ENCODE assay signal across 8 mouse cellular contexts in the genomic region with DNA sequence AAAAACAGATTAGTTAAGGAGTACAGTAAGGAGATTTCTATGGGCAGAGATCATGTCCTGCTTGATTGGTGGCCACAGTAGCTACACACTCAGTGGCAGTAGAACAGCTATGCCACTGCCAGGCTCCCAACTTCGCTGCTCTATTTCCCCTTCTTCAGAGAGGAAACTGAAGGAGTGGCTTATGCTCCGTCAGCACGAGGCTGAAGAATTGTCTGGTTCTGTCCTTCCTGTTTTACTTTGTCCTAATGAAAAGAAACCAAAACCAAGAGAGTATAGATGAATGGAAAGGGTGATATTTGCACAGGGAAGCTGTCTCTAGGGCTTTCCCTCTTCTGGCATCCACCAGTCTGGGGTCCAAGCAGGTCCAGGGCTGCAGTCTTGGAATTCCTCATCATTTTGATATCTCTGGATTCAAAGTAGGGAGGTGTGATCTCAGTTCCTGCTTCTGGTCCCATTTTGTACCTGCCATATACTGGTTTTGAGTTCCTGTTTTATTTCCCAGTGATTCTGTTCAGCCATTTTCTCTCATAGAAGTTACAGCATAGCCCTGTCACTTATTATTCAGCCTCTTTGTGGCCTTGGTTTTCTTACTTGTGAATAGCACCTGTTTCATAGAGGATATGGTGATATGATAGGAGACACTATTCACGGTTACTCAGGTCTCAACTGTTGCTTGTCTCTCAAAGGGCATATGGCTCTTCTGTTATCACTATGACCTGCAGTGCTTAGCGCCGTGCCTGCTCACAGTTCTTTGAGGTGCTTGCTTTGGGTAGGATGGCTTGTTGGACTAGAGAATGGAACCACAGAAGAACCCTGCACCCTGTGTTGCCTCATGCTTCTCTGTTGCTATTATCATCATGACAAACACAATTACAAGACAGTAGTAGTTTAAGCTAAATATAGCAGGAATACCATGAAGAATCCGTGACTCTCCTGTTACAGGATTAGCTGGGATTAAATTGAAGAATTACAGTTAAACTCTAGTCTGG. TPM values are rescaled to one million over a fixed set of nuclear protein-coding genes. Genes with fewer than 3 reads are reported as not detected.
DNase-seq lines count a peak whose midpoint lies in the region; ATAC-seq and TF ChIP-seq lines count a peak whose summit lies in the region.

No protein-coding gene starts in this region.

- ATAC-seq in midbrain, embryonic 11.5 days (ENCODE audit: low FRiP score): no peak
- ATAC-seq in midbrain, embryonic 15.5 days (replicated peaks): no peak
- ATAC-seq in erythroblast, adult 5-6 weeks (replicated peaks; ENCODE audit: low FRiP score, poor library complexity, severe bottlenecking): peak; percentile 49; the same call in 1 of the 2 replicates
- ATAC-seq in liver, embryonic 14.5 days (ENCODE audit: insufficient read depth): peak; percentile 80

- 90% methylated on average over 7 of the region's 7 CpGs for WGBS in midbrain, embryonic 11.5 days
- WGBS in midbrain, embryonic 15.5 days: 82% methylated on average over 7 of the region's 7 CpGs
- WGBS in liver, embryonic 14.5 days (ENCODE audit: insufficient replicate concordance): 23% methylated on average over 7 of the region's 7 CpGs
- 51% methylated on average over 7 of the region's 7 CpGs for WGBS in small intestine, adult 2 months

- no peak overlapping the region for H3K27ac ChIP-seq in midbrain, embryonic 11.5 days (ENCODE audit: low read depth, low read length)
- no peak overlapping the region for H3K27ac ChIP-seq in midbrain, embryonic 15.5 days
- peak overlapping the region; percentile 41 for H3K27ac ChIP-seq in liver, embryonic 14.5 days
- H3K27ac ChIP-seq in small intestine, adult 2 months (ENCODE audit: insufficient read depth, low read depth, low read length): peak overlapping the region; percentile 78

- TF ChIP-seq POLR2A in small intestine, adult 2 months (IDR thresholded peaks at IDR 0.05; ENCODE audit: low read depth, low read length): no peak

- H3K4me3 ChIP-seq in midbrain, embryonic 11.5 days (ENCODE audit: low read depth, low read length): no peak overlapping the region
- no peak overlapping the region for H3K4me3 ChIP-seq in midbrain, embryonic 15.5 days
- H3K4me3 ChIP-seq in liver, embryonic 14.5 days (ENCODE audit: insufficient read depth in 1 of 2, low read depth in 2 of 2, low read length in 2 of 2): no peak overlapping the region
- no peak overlapping the region for H3K4me3 ChIP-seq in small intestine, adult 2 months (ENCODE audit: low read depth, low read length)

- peak; percentile 57 for DNase-seq in midbrain, embryonic 11.5 days (ENCODE audit: low spot score, missing footprints)
- no peak for DNase-seq in liver, embryonic 14.5 days (ENCODE audit: low read depth in 3 of 3, low spot score in 3 of 3)
- no peak for DNase-seq in left cerebral cortex, postnatal 4 days
- no peak for DNase-seq in cerebellum, postnatal 14 days
- no peak for DNase-seq in frontal cortex, adult 2 months (ENCODE audit: extremely low spot score in 1 of 2, low spot score in 1 of 2)

- H3K4me1 ChIP-seq in midbrain, embryonic 11.5 days (ENCODE audit: control insufficient read depth, insufficient read depth, low read length): no peaks in the 10 kb centered on the region
- H3K4me1 ChIP-seq in midbrain, embryonic 15.5 days: peaks cover 6% of the 10 kb centered on the region; the same call in 1 of the 2 replicates
- peaks cover 24 to 27% of the 10 kb centered on the region in 2 experiments for H3K4me1 ChIP-seq in liver, embryonic 14.5 days (replicated peaks; ENCODE audit: control insufficient read depth in 2 of 2, insufficient read depth in 2 of 2, low read length in 1 of 2)
- peaks cover 13% of the 10 kb centered on the region; the same call in 1 of the 2 replicates for H3K4me1 ChIP-seq in small intestine, adult 2 months (ENCODE audit: control insufficient read depth, insufficient read depth, insufficient read length, low read length)

- no peaks in the 10 kb centered on the region for H3K9me3 ChIP-seq in midbrain, embryonic 11.5 days (ENCODE audit: control insufficient read depth, low read length)
- no peaks in the 10 kb centered on the region for H3K9me3 ChIP-seq in midbrain, embryonic 15.5 days
- no peaks in the 10 kb centered on the region for H3K9me3 ChIP-seq in liver, embryonic 14.5 days (ENCODE audit: control insufficient read depth, low read length)

- H3K36me3 ChIP-seq in midbrain, embryonic 11.5 days (ENCODE audit: control insufficient read depth, insufficient read depth, low read length): no peaks in the 10 kb centered on the region
- no peaks in the 10 kb centered on the region for H3K36me3 ChIP-seq in midbrain, embryonic 15.5 days (replicated peaks)
- H3K36me3 ChIP-seq in liver, embryonic 14.5 days (replicated peaks; ENCODE audit: control insufficient read depth, insufficient read depth, low read depth): no peaks in the 10 kb centered on the region; the same call in 1 of the 2 replicates
- H3K36me3 ChIP-seq in small intestine, adult 2 months (ENCODE audit: control insufficient read depth, insufficient read depth, low read length): no peaks in the 10 kb centered on the region

- no peaks in the 10 kb centered on the region for H3K27me3 ChIP-seq in midbrain, embryonic 11.5 days (ENCODE audit: control insufficient read depth, insufficient read depth, low read length)
- H3K27me3 ChIP-seq in midbrain, embryonic 15.5 days (replicated peaks): no peaks in the 10 kb centered on the region
- no peaks in the 10 kb centered on the region for H3K27me3 ChIP-seq in liver, embryonic 14.5 days (ENCODE audit: control insufficient read depth, insufficient read depth, low read length)
- no peaks in the 10 kb centered on the region for H3K27me3 ChIP-seq in small intestine, adult 2 months (ENCODE audit: control insufficient read depth, insufficient read depth, low read length)

- peak; percentile 78 for TF ChIP-seq EP300 in liver, embryonic 14.5 days (IDR thresholded peaks at IDR 0.05; ENCODE audit: low read depth)

- no peak overlapping the region for H3K4me2 ChIP-seq in midbrain, embryonic 11.5 days
- H3K4me2 ChIP-seq in midbrain, embryonic 15.5 days: no peak overlapping the region
- H3K4me2 ChIP-seq in liver, embryonic 14.5 days (ENCODE audit: low read depth): peak overlapping the region; percentile 45

- no peak for TF ChIP-seq CTCF in liver, embryonic 14.5 days (IDR thresholded peaks at IDR 0.05; ENCODE audit: low read depth)
- TF ChIP-seq CTCF in small intestine, adult 2 months (IDR thresholded peaks at IDR 0.05; ENCODE audit: extremely low read depth, insufficient read length, insufficient replicate concordance, low read depth, low read length): no peak

- intact Hi-C loops in left cerebral cortex, postnatal 4 days (cut with DNase I): no loop called here

- H3K9ac ChIP-seq in midbrain, embryonic 11.5 days (ENCODE audit: low read length): no peak overlapping the region
- no peak overlapping the region for H3K9ac ChIP-seq in midbrain, embryonic 15.5 days
- H3K9ac ChIP-seq in liver, embryonic 14.5 days (replicated peaks): peak overlapping the region; percentile 1; the same call in 1 of the 2 replicates

RNA-seq across cellular contexts. Expression of a gene that starts 53.4 kb away (rescaled TPM):
- 29.1 and 33.8 TPM in 2 replicates for polyA plus RNA-seq in midbrain, embryonic 11.5 days (2014; fragmentation: Nextera tagmentation; extraction: Ambion mirVana)
- 15.2 and 16.0 TPM in 2 replicates for polyA plus RNA-seq in midbrain, embryonic 15.5 days (2015; fragmentation: Nextera tagmentation; extraction: Ambion mirVana)
- total RNA-seq in erythroblast, adult 5-6 weeks (2015; ENCODE audit: low replicate concordance): 108 and 114 TPM in 2 replicates
- total RNA-seq in erythroblast, adult 5-6 weeks (2017; ENCODE audit: low replicate concordance): 164 and 178 TPM in 2 replicates
- 6.1 and 11.1 TPM in 2 replicates for polyA plus RNA-seq in liver, embryonic 14.5 days (2012; rRNA removed)
- 27.2 and 27.3 TPM in 2 replicates for polyA plus RNA-seq in liver, embryonic 14.5 days (2014; fragmentation: Nextera tagmentation; extraction: Ambion mirVana)
- 0.71 and 1.3 TPM in 2 replicates for polyA plus RNA-seq in small intestine, adult 2 months (2012; rRNA removed)
- 10 to 100 TPM; 59.5 to 63.3 TPM for total RNA-seq in left cerebral cortex, postnatal 4 days (2021)
- polyA plus RNA-seq in frontal cortex, adult 2 months (2012; rRNA removed): 17.5 and 18.7 TPM in 2 replicates

Comparison
In these comparisons a context has a peak if more than half of its experiments do, and no peak if none do; other contexts are left out.
1. ATAC-seq: peak in erythroblast, adult 5-6 weeks (single experiment) and liver, embryonic 14.5 days (single experiment); none in midbrain, embryonic 11.5 days (single experiment) and midbrain, embryonic 15.5 days (single experiment).
2. H3K27ac ChIP-seq: peak in liver, embryonic 14.5 days (single experiment) and small intestine, adult 2 months (single experiment); none in midbrain, embryonic 11.5 days (single experiment) and midbrain, embryonic 15.5 days (single experiment).